Mouse (Mus musculus) right cerebral cortex, postnatal 25 days (tissue): ENCODE results near the gene Exoc3l.

Experiments used
- DNase-seq: peaks from one replicate; pipeline ENCODE4 v3.0.0; 2022

Exoc3l gene

GRCm38 (mm10) chr8:105313622-105314402, 17.9 kb upstream of the Exoc3l start:
- DNase-seq = no peak

GRCm38 (mm10) chr8:105312891-105313481, 17.1 kb upstream of the Exoc3l start:
- DNase-seq = no peak

GRCm38 (mm10) chr8:105311718-105312117, 15.8 kb upstream of the Exoc3l start:
- DNase-seq = no peak

- DNase-seq = no peak
These were observed 14.2 kb upstream of the Exoc3l start for GRCm38 (mm10) chr8:105310118-105310517.

- DNase-seq = no peak
These were observed 13.4 kb upstream of the Exoc3l start for GRCm38 (mm10) chr8:105309142-105309847.

GRCm38 (mm10) chr8:105308428-105308827, 12.5 kb upstream of the Exoc3l start:
- no peak for DNase-seq

- no peak for DNase-seq
These were observed 11.8 kb upstream of the Exoc3l start for GRCm38 (mm10) chr8:105307670-105308069.

GRCm38 (mm10) chr8:105306146-105306691, 10.3 kb upstream of the Exoc3l start:
- no peak for DNase-seq

GRCm38 (mm10) chr8:105305211-105306145, 9.6 kb upstream of the Exoc3l start, which contains the start of gene Elmo3:
Elmo3 (plus strand) TSS chr8:105305601.
- DNase-seq = peak; percentile 45

- DNase-seq = no peak
These were observed 8.7 kb upstream of the Exoc3l start for GRCm38 (mm10) chr8:105304325-105305210.

GRCm38 (mm10) chr8:105303874-105304273, 8.0 kb upstream of the Exoc3l start:
- no peak for DNase-seq

- DNase-seq = no peak
These were observed 7.5 kb upstream of the Exoc3l start for GRCm38 (mm10) chr8:105303396-105303795.

GRCm38 (mm10) chr8:105299962-105300361, 4.1 kb upstream of the Exoc3l start:
- DNase-seq = no peak

GRCm38 (mm10) chr8:105298351-105299252, 2.7 kb upstream of the Exoc3l start:
- DNase-seq = no peak

- DNase-seq = peak; percentile 94
These were observed 1.8 kb upstream of the Exoc3l start, which contains the start of gene E2f4 for GRCm38 (mm10) chr8:105297511-105298192. E2f4 (plus strand) TSS chr8:105297663.

GRCm38 (mm10) chr8:105295256-105295655, 645 bp downstream of the Exoc3l start:
- DNase-seq = no peak

- DNase-seq = no peak
These were observed 1.1 kb downstream of the Exoc3l start for GRCm38 (mm10) chr8:105294776-105295175.

GRCm38 (mm10) chr8:105293405-105293804, 2.5 kb downstream of the Exoc3l start:
- no peak for DNase-seq

- no peak for DNase-seq
These were observed 3.4 kb downstream of the Exoc3l start for GRCm38 (mm10) chr8:105292471-105292870.
